Mouse (Mus musculus) natural killer cell, adult 2 months (primary cell): ENCODE measurements around the gene Cysrt1.
A peak's percentile ranks its signal among the peaks of the same experiment; 100 is the strongest.

ENCODE experiments used
- DNase-seq, 2 experiments: peaks; one replicate each; pipeline ENCODE4 v3.0.0; 2022; ENCODE audit warnings: low spot score in 2 of 2

Gene Cysrt1

DNA sequence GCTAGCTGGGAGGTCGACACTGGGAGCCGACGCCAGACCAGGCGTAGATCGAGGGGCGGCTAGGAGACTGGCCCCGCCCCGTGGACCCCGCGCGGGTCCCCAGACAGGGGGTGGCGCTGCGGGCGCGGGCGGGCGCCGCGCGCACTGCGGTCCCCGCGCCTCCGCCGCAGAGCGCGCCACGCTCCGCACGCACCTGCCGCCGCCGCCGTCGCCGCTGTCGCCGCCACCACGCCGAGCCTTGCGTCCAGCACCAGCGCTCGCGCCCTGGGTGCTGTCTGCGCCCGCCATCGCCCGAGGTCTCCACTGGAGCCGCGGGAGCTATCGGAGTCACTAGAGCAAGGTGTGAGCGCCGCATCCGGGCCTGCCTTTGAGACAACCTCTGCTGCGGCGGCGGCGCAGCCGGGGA, at the start of gene Cysrt1, which contains the start of gene Rnf208:
Gene Cysrt1 (minus strand): TSS at position 352 of the 406 bp plus-strand sequence.
Gene Rnf208 (plus strand): TSS at position 155 of the 406 bp plus-strand sequence.
- no peak for DNase-seq

DNA sequence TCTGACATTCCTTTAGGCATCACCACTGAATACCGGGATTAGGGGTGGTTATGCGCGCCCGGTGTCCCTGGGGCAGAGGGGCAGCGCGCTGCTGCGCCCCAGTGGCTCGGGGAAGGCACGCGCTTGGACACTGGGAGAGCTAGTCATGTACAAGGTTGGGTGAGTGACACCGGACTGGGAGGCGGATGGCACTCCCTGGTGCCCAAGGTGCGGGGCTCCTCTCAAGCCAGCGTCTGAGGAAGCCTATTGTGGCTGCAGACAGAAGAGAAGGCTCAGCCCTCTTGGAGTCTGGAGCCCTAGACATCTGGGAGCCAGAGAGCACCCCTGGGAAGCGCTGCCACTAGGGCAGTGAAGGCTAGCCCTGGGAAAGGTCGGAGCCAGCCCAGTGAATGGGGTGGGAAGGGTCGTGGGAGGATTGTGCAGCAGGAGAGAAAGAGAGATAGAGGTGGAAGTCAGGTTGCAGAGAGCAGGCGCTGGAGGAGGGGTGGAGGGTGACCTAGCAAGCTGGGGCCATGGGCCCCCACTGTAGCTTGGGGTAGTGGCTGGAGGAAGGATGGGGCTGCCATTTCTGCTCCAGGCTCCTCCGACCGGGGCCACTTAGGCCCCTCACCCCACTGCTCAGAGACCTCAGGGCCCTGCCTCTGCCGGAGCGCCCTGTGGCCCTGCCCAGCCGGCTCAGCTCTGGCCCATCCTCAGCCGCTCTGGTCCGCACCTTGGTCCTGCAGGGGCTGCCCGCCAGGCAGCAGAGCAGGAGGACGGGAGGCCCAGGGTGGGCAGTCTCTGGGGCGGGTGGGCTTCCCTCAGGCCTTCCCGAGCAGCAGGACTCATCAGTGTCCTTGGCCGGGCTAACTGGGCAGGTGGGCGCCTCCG, 49.2 kb upstream of the Cysrt1 start:
- DNase-seq = no peak

DNA sequence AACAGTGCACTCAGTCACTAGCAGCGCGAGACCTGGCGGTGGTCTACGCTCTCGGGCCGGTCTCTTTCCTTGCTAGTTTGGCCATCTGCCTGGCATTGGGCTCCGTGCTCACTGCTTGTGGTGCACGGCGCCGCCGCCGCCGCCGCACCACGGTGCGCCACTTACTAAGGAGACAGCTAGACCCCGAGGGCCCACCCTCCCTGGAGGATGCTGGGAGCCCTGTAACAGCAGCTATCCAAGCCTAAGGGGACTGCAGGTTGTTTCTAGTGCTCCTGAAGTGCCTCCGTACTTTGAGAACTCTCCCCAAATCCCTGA, 48.5 kb upstream of the Cysrt1 start:
- no peak for DNase-seq

DNA sequence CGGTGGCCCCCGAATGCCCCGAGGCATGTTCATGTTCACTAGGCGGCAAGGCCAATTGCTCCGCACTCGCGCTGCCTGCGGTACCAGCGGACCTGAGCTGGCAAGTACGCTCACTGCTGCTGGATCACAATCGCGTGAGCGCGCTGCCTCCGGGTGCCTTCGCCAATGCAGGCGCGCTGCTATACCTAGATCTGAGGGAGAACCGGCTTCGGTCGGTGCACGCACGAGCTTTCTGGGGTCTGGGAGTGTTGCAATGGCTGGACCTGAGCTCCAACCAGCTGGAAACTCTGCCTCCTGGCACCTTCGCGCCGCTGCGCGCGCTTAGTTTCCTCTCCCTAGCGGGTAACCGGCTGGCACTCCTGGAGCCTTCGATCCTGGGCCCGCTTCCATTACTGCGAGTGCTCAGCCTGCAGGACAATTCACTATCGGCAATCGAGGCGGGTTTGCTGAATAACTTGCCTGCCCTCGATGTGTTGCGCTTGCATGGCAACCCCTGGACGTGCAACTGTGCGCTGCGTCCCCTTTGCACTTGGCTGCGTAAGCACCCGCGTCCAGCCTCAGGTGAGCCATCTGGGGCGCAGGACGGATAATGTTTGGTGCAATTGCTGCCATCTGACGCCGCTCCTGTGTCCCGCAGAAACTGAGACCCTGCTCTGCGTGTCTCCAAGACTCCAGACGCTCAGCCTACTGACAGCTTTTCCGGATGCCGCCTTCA, 48.0 kb upstream of the Cysrt1 start:
- DNase-seq = no peak

DNA sequence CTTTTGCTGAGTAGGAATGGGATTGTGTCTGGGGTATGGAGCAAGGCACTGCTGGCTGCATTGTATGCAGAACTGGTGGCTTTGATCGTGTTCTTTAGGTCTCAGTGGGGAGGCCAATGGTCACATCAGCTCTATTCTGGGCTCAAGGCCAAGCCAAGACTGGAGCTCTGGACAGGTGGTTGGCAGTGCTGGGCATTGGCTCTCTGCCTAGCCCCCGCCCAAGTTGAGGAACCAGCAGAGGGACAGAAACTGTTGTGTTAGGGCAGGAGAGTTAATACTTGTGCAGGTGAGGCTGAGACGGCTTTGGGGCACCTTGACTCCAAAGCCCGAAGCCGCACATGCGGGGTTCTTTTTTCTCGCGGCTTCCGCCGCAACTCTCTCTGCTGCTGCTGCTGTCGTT, 47.4 kb upstream of the Cysrt1 start, which contains the start of gene Lrrc26:
Gene Lrrc26 (plus strand): TSS at position 265 of the 400 bp plus-strand sequence.
- no peak for DNase-seq

DNA sequence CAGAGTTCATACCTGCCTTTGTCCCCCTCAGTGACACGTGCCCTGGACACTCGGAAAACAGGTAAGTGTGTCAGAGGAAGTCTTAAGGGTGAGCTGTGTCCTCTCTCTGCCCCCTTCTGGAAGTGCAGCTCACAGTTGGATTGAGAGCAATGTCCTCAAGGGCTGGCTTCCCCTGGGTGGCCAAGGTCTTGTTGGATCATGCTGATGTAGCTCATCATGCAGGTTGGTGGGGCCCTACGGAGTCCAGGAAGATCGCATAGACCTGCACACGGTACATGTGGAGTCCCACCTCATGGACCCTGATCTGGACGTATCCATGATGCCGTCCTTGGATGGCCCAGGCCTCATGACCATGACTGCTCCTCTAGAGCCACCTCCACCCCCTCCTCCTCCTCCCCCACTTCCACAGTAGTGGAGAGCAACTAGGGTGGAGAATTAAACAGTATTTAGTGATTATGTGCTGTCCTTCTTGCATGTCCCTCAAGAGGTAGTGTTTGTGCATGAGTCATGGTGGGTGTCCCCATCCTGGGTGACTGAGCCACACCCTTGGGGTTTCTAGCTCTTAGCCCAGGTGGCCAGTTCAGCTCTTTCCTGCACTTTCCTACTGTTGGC, 46.6 kb upstream of the Cysrt1 start:
- no peak for DNase-seq

DNA sequence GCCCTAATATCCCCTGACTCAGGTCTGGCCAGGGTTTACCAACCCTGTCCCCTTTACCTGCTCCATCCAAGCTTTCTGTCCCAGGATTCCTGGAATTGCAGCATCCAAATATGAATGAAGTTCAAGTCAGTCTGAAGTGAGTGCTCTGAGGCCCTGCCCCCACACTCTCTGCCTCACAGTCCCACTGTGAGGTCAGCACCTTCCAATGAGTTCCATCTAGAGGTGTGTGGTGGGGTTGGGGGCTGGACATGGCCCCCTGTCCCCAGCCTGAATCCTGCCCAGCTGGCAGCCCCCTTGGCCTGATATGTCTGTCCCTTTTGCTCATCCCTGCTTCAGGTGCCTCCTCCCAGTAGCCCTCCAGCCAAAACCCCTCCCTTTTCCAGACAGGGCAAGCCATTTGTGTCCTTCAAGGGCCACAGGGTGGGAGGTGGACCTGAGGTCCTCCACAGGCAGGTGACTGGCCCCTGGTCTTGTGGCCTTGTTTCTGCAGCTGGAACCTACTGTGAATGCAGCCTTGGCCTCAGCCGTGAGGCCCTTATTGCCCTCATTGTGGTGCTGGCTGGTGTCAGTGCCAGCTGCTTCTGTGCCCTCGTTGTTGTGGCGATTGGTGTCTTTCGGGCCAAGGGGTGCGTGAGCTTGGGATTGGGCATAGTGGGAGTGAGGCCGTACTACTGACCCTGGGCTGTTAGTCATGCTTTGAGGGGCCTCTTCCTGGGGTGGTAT, 45.8 kb upstream of the Cysrt1 start, which contains the start of gene Tmem210:
Gene Tmem210 (plus strand): TSS at position 219 of the 723 bp plus-strand sequence.
- DNase-seq = no peak

DNA sequence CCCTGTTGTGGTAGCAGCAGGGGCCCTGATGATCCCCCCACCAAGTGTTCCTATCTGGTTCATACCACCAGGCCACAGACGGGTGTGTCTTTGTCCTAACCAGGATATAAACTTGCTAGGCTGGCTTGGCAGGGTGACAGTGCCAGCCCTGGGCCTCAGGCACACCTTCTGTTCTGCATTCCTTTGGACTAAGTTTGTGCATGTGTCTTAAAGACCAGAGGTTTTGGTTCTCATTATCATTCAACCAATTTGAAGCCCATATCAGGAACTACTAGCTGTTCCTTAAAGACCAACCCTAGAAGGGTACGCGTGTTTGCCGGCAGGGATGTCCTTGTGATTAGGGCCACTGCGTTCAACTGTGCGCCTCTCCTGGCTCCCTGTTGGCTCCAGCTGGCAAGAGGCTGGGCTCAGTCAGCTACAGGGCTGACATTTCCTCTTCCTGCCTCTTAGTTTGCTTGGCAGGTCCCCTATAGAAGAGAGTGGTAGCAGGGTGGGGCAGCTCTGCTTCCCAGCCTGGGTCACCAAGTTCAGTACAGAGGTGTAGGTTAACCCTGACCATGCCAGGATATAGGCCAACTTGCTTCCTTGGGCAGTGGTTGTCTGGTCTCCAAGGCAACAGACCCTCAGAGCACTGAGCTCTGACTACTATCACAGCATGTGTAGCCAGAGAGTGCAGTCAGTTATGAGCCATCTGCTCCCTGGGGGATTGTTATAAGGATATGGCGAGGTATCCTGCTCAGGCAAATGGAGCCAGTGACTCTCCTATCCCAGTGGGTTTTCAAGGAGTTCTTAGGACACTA, 44.8 kb upstream of the Cysrt1 start:
- no peak for DNase-seq

DNA sequence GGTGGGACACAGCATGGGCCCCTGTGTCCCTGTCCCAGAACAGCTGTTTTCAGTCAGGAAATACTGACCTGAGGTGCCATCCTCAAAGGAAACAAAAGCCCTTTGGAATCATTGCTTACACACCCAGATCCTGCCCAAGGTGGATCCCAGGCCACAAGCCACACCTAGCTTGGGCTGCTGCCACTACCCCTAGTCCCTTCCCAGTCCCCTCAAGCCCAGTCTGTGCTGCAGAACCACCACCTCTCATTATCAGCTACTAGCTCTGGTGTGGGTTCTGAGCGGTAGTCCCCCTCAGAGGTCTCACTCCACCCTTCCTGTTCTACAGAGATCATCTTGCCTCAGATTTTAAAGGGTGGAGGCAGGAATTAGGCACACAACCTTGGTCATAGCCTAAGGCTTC, 44.1 kb upstream of the Cysrt1 start:
- DNase-seq = no peak

DNA sequence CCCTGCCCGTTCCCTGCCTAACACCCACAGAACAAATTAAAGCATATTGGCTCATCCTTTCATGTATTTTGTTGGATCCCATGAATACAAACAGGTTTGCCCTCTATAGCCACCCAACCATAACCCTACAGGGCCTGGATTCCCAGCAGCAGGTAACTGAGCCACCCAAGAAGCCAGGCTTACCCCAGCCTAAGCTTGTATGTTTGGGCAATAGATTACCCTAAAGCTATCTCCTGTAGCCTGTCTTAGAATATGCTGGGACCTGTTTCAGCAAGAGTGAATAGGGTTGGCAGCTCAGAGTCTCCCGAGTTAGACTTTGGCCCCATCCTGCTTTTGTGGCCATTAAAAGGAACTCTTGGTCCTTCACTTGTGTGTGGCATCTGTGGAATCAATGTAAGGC, 43.3 kb upstream of the Cysrt1 start:
- DNase-seq = no peak

DNA sequence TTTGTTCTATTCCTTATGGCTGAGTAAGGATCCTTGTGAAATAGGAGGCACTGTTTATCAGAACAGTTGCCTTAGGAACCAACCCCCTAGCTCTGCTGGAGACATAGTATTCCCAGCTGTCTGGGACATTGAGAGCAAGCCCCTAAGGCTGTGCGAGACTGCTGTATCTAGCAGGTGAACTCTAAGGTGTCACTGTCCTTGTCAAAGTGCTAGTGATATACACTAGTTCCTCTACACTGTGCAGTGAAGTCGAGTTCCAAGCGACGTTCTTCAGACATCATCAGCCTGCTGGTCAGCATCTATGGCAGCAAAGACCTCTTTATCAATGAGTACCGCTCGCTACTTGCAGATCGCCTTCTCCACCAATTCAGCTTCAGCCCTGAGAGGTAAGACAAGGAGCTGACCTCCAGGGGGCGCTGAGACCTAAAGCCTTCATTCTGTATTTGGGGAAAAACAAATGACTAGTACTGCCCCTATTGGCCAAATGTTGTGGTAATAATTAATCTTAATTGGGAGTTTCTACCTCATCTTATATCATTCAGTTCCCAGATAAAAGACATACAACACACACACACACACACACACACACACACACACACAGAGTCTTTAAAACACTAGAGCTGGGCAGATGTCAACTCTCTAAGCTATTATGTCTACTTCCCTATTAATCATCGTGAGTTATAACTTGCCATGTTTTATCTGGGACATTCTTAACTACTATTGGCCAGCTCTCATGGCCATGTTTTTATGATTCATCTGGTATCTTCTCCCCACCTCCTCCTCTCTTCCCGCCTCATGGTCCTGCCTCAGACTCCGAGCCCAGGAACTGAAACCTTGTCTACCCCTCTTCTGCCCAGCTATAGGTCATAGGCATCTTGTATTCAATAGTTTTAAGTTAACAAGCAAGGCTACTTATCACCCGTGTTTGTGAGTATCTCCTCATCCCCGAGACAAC, 37.0 kb upstream of the Cysrt1 start:
- DNase-seq = peak; percentile 79 to 86

DNA sequence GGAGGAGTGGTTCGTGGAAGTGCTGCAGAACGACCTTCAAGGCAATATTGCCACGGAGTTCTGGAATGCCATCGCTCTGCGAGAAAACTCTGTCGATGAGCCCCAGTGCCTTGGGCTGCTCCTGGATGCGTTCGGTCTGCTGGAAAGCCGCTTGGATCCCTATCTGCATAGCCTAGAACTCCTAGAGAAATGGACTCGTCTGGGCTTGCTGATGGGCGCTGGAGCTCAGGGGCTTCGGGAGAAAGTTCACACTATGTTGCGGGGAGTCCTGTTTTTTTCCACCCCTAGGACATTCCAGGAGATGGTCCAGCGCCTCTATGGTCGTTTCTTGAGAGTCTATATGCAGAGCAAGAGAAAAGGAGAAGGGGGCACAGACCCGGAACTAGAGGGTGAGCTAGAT, 30.8 kb upstream of the Cysrt1 start:
- no peak for DNase-seq

DNA sequence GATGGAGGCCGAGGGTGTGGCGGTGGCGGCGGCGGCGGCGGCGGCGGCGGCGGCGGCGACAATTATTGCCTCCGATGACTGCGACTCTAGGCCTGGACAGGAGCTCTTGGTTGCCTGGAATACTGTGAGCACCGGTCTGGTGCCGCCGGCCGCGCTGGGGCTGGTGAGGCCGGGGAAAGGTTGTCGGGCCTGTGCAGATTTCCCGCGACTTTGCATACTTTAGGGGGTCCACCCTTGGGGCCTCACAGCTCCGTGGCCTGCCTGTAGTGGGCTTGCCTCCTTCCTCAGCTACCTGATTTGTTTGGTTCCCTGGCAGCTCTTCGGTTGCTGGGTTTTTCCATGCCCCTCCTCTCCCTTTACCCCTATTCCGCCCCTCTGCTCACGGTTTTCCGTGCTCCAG, 30.3 kb upstream of the Cysrt1 start:
- DNase-seq = no peak

DNA sequence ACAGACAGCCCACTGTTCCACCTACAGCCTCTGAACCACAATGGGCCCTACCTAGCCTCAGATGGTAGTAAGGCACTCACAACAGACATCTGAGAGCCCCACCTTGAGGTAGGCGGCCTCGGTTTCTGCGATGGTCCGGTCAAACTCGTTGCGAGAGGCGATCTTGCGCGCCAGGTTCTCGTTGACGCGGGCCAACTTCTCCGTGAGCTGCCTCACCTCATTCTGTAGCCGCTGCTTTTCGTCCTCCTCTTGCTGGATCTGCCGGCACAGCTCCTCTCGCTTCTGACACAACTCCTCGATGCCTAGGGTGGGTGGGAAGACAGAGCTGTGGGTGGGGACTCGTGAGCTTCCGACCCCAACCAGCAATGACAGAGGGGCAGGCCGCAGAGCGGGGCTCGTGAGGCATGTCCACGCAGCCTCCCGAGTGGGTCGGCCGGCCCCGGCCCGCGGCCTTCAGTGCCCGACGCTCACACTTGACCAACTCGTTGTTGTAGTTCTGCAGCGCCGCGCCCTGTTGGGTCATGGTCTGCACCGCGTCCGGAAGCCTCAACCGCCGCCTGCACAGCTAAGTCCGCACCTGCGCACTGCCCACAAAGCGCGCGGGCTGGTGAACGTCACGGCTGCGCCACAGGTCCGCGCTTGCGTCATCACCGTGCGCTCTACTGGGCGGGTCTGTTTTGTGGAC, 29.7 kb upstream of the Cysrt1 start, which contains the start of the genes Ssna1 and Anapc2:
Gene Ssna1 (minus strand): TSS at position 612 of the 685 bp plus-strand sequence.
Gene Anapc2 (plus strand): TSS at position 652 of the 685 bp plus-strand sequence.
- peak; percentile 96 to 97 for DNase-seq

DNA sequence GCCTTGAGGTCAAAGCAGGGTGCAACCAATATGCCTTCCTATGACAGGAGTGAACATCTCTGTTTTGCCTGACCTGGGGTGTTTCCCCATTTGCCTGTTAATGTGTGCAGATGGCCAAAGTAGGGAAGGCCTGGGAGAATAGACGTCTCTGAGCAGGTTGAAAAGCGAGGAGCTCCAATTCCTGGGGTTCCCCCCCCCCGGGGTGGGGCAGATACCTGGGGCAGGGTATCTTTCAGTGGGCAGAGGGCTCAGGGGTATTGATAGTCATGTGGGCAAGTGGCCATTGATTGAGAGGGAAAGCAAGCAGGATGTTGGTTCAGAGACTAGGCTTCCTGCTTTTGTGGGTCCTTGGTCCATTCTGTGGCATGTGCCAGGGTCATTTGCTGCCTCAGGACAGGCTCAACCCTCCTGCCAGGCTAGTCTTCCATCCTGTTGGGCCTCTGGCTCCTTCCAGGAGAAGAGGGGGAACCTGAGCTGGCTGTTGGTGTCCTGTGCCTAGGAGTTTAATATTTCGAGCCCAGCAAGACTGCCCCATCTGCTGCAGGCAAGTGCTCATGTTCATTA, 25.6 kb upstream of the Cysrt1 start:
- DNase-seq = no peak

DNA sequence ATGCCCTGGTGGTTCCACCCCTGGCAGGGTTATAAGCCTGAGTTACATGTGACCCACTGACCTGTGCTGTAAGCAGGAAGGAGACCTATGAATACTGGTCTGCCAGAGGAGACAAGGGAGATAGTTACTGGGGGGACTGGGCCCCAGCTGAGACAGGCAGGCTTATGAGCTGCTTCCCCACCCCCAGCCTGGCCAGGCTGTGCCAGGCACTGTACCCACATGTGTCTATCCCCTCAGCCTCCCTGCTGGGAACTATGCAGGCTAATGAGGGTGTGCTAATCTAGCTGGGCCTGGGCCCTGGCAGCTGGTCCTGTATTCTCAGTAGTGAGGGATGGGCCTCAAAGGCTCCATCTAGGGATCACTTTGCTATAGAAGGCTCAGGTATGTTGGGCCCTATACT, 25.0 kb upstream of the Cysrt1 start:
- no peak for DNase-seq

DNA sequence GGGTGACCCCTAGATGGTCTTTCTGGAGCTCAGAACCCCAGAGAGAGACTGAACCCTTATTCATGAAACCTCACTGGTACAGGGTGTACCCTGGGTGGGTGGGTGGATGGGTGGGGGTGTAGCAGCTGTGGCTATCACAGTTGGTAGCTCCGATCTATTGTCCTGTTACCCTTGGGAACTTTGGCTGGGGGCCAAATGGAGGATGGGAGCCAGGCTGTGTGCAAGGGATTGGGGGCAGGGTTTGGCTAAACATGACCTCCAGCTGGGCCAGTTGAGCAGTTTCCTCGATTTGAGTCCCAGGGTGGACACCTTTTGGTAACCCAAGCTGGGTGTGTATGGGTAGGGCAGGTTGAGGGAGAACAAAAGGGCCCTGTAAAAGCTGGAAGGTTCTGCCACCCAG, 24.5 kb upstream of the Cysrt1 start:
- no peak for DNase-seq

DNA sequence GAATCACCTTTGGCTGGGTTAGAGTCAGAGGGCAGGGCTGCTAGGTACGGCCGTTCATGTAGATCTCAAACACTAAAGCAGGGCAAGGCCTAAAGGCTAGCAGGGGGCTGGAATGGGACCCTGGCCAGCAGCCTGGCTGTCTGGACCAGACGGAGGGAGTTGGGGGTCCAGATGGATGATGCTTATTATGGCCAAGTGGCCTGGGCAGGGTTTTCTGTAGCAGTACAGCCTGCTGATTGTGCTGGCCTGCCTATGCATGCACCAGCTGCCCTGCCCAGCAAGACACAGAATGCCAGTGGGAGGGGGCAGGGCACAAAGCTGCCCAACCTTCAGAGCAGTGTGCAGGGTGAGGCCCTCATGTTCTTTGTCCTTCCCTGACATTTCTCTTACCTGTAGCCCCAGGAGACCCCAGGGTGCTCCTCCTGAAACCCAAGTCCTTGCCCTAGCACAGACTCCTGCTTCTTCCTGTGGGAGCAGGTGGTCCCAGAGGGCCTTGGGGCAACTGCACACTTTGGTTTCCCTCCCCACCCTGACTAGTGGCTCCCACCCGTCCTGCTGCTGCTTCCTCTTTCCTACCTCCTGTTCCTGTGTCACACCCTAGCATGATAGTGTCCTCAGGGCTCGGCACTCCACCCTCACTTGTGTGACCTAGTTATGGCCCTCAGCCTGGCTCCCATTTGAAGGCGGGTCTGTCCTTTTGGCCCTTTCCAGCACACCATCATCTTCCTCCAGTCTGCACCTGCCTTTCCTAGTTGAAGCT, 23.8 kb upstream of the Cysrt1 start:
- DNase-seq = no peak
